Mouse (Mus musculus) stomach, embryonic 16.5 days (tissue): Measurements from ENCODE around the gene Tm6sf2. TPM values are rescaled to one million over a fixed set of nuclear protein-coding genes. Genes with fewer than 3 reads are reported as not detected.
A peak's percentile ranks its signal among the peaks of the same experiment; 100 is the strongest.

ENCODE experiments used
- ATAC-seq: fragments of 200-750 bp; cut with Nextera tagmentation; 2 replicates; pipeline ENCODE4 v1.8.0; 2017; ENCODE audit warnings: moderate number of reproducible peaks, moderate TSS enrichment; ENCODE audit not compliant: insufficient read depth, low FRiP score
- H3K27ac ChIP-seq: fragments of 300-500 bp; sonication (generic); 2 replicates; pipeline ENCODE4 v1.5.1; 2014; ENCODE audit warnings: low read length
- H3K27me3 ChIP-seq: fragments of 300-500 bp; sonication (generic); 2 replicates; pipeline ENCODE4 v1.6.1; 2014; ENCODE audit warnings: low read length, control low read depth, mixed read lengths; ENCODE audit not compliant: control insufficient read depth, insufficient read depth
- H3K36me3 ChIP-seq: fragments of 300-500 bp; sonication (generic); 2 replicates; pipeline ENCODE4 v1.6.1; 2014; ENCODE audit warnings: low read length; ENCODE audit not compliant: control insufficient read depth, insufficient read depth
- H3K4me1 ChIP-seq: fragments of 300-500 bp; sonication (generic); 2 replicates; pipeline ENCODE4 v1.6.1; 2014; ENCODE audit warnings: low read length, control low read depth, mixed read lengths; ENCODE audit not compliant: control insufficient read depth, insufficient read depth
- H3K4me2 ChIP-seq: fragments of 300-500 bp; sonication (generic); 2 replicates; pipeline ENCODE4 v1.6.1; 2014; ENCODE audit warnings: low read depth, low read length, mixed read lengths
- H3K4me3 ChIP-seq: fragments of 300-500 bp; sonication (generic); replicated peaks from 2 replicates; pipeline ENCODE4 v1.5.1; 2014; ENCODE audit warnings: mild to moderate bottlenecking, low read length
- H3K9ac ChIP-seq: fragments of 300-500 bp; sonication (generic); 2 replicates; pipeline ENCODE4 v1.6.1; 2014; ENCODE audit warnings: low read length
- H3K9me3 ChIP-seq: fragments of 300-500 bp; sonication (generic); replicated peaks from 2 replicates; pipeline ENCODE4 v1.6.1; 2016; ENCODE audit warnings: low read length, control low read depth; ENCODE audit not compliant: control insufficient read depth
- WGBS: fragments of 180-500 bp; shearing (Covaris S2); extraction: QIAGEN DNeasy Blood & Tissue Kit; methylation state at CpG from one replicate; pipeline ENCODE4 v1.1.7; 2014; 5-methylcytosine and 5-hydroxymethylcytosine counted together
- polyA plus RNA-seq: library from polyadenylated mRNA; unstranded; fragments of >200 nt; fragmentation: Nextera tagmentation; extraction: Ambion mirVana; gene quantifications from 2 replicates; pipeline ENCODE4 v1.2.1, GENCODE M21; 2015

Gene Tm6sf2
- polyA plus RNA-seq, 1 experiment from 2014 or later = 11.6 TPM

- H3K4me3 ChIP-seq = no peak overlapping the region
- no peak overlapping the region for H3K9ac ChIP-seq
- no peaks in the 10 kb centered on the region for H3K36me3 ChIP-seq
- no peak overlapping the region for H3K4me2 ChIP-seq
- H3K27me3 ChIP-seq = peaks cover 83% of the 10 kb centered on the region
- H3K4me1 ChIP-seq = peaks cover 13% of the 10 kb centered on the region
- no peaks in the 10 kb centered on the region for H3K9me3 ChIP-seq
- 28% methylated on average over 1 of the region's 1 CpGs for WGBS
- no peak overlapping the region for H3K27ac ChIP-seq
- no peak for ATAC-seq
These were observed 13.4 kb downstream of the Tm6sf2 start for GRCm38 (mm10) chr8:70086151-70086550.

- H3K4me1 ChIP-seq = peaks cover 13% of the 10 kb centered on the region
- H3K27me3 ChIP-seq = peaks cover 81% of the 10 kb centered on the region
- ATAC-seq = no peak; the same call in 1 of the 2 replicates
- no peak overlapping the region for H3K4me2 ChIP-seq
- no peaks in the 10 kb centered on the region for H3K36me3 ChIP-seq
- H3K9me3 ChIP-seq = no peaks in the 10 kb centered on the region
- H3K27ac ChIP-seq = no peak overlapping the region
- H3K9ac ChIP-seq = no peak overlapping the region
- H3K4me3 ChIP-seq = no peak overlapping the region
- 4% methylated on average over 7 of the region's 7 CpGs for WGBS
These were observed 14.5 kb downstream of the Tm6sf2 start for GRCm38 (mm10) chr8:70087237-70087636.

- 3% methylated on average over 56 of the region's 56 CpGs for WGBS
- peak overlapping the region; percentile 36 for H3K4me3 ChIP-seq
- peak overlapping the region; percentile 48 for H3K4me2 ChIP-seq
- H3K4me1 ChIP-seq = peaks cover 13% of the 10 kb centered on the region
- H3K9ac ChIP-seq = no peak overlapping the region
- H3K27ac ChIP-seq = no peak overlapping the region
- peaks cover 74% of the 10 kb centered on the region for H3K27me3 ChIP-seq
- no peaks in the 10 kb centered on the region for H3K36me3 ChIP-seq
- no peaks in the 10 kb centered on the region for H3K9me3 ChIP-seq
- ATAC-seq = peak; percentile 52; the same call in 1 of the 2 replicates
These were observed 15.3 kb downstream of the Tm6sf2 start for GRCm38 (mm10) chr8:70087836-70088650.

GRCm38 (mm10) chr8:70089296-70089960, 16.7 kb downstream of the Tm6sf2 start:
- no peak overlapping the region for H3K9ac ChIP-seq
- no peak overlapping the region for H3K27ac ChIP-seq
- WGBS = 56% methylated on average over 9 of the region's 9 CpGs
- no peaks in the 10 kb centered on the region for H3K9me3 ChIP-seq
- H3K27me3 ChIP-seq = peaks cover 61% of the 10 kb centered on the region
- H3K36me3 ChIP-seq = no peaks in the 10 kb centered on the region
- no peak for ATAC-seq
- H3K4me2 ChIP-seq = no peak overlapping the region
- no peak overlapping the region for H3K4me3 ChIP-seq
- peaks cover 2% of the 10 kb centered on the region; the same call in 1 of the 2 replicates for H3K4me1 ChIP-seq

- H3K9me3 ChIP-seq = no peaks in the 10 kb centered on the region
- no peak overlapping the region for H3K4me3 ChIP-seq
- H3K27ac ChIP-seq = no peak overlapping the region
- no peak for ATAC-seq
- H3K4me1 ChIP-seq = no peaks in the 10 kb centered on the region
- WGBS = 57% methylated on average over 8 of the region's 8 CpGs
- no peak overlapping the region for H3K9ac ChIP-seq
- H3K27me3 ChIP-seq = peaks cover 29% of the 10 kb centered on the region
- H3K4me2 ChIP-seq = no peak overlapping the region
- H3K36me3 ChIP-seq = no peaks in the 10 kb centered on the region
These were observed 20.1 kb downstream of the Tm6sf2 start for GRCm38 (mm10) chr8:70092786-70093185.

- Histone ChIP-seq H3K27me3 (no peaks in the 10 kb centered on the region), H3K4me3 (no peak overlapping the region), H3K9ac (no peak overlapping the region), H3K4me2 (no peak overlapping the region), H3K4me1 (no peaks in the 10 kb centered on the region), H3K27ac (no peak overlapping the region), H3K36me3 (no peaks in the 10 kb centered on the region), H3K9me3 (no peaks in the 10 kb centered on the region)
- 64% methylated on average over 8 of the region's 8 CpGs for WGBS
- ATAC-seq = no peak
These were observed 26.6 kb downstream of the Tm6sf2 start for GRCm38 (mm10) chr8:70099276-70099675.

- Histone ChIP-seq H3K36me3 (no peaks in the 10 kb centered on the region), H3K4me2 (no peak overlapping the region), H3K27ac (no peak overlapping the region), H3K9me3 (no peaks in the 10 kb centered on the region), H3K27me3 (no peaks in the 10 kb centered on the region), H3K4me1 (no peaks in the 10 kb centered on the region), H3K9ac (no peak overlapping the region), H3K4me3 (no peak overlapping the region)
- ATAC-seq = no peak
- 80% methylated on average over 8 of the region's 8 CpGs for WGBS
These were observed 27.5 kb downstream of the Tm6sf2 start for GRCm38 (mm10) chr8:70100241-70100640.

- 8% methylated on average over 6 of the region's 6 CpGs for WGBS
- no peaks in the 10 kb centered on the region for H3K4me1 ChIP-seq
- H3K4me2 ChIP-seq = no peak overlapping the region
- H3K9ac ChIP-seq = no peak overlapping the region
- H3K36me3 ChIP-seq = no peaks in the 10 kb centered on the region
- H3K27ac ChIP-seq = no peak overlapping the region
- no peaks in the 10 kb centered on the region for H3K9me3 ChIP-seq
- peak; percentile 55; the same call in 1 of the 2 replicates for ATAC-seq
- H3K4me3 ChIP-seq = no peak overlapping the region
- H3K27me3 ChIP-seq = no peaks in the 10 kb centered on the region
These were observed 31.8 kb downstream of the Tm6sf2 start for GRCm38 (mm10) chr8:70104506-70104905.

- Histone ChIP-seq H3K4me1 (no peaks in the 10 kb centered on the region), H3K4me2 (no peak overlapping the region), H3K36me3 (no peaks in the 10 kb centered on the region), H3K4me3 (no peak overlapping the region), H3K9ac (no peak overlapping the region), H3K9me3 (no peaks in the 10 kb centered on the region), H3K27ac (no peak overlapping the region), H3K27me3 (no peaks in the 10 kb centered on the region)
- 76% methylated on average over 7 of the region's 7 CpGs for WGBS
- no peak for ATAC-seq
These were observed 32.2 kb downstream of the Tm6sf2 start for GRCm38 (mm10) chr8:70104922-70105321.
